20 mouse cellular contexts compared by ENCODE assay signal in the genomic region with DNA sequence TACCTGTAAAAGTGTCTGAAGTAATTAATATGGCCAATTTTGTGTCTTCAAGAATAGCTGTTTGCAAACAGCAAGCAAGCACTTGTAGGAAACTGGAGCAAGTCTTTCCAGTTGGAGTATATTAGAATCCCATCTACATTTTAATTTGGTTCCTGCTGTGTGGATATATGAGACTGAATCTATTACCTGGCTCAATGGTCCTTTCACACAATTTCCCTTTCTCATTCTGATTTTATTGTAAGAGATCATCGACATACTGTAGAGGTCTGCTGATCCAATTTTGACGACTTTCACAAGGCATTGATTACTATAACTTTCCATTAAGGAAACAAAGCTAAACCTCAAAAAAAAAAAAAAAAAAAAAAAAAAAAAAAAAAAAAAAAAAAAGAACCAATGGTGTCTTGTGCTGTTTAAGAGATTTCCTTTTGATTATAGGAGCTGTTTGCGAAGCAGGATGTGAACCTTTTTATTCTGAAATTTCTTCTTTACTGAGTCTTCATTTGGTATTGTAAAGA.
"Had no signal": no experiment of that assay in that cellular context is flagged by ENCODE, and none has a peak within 500 bp of the region (broad histone marks: within the 10 kb centered on the region; RNA-seq: fewer than 3 reads in every experiment).

No protein-coding gene starts in this region.

- DNase-seq: kidney, adult 2 months; kidney, postnatal 25 days; layer of hippocampus, adult 9-11 months; left cerebral cortex, postnatal 4 days; liver, postnatal 0 days; lung, embryonic 14.5 days; midbrain, embryonic 14.5 days; thymus, adult 18-20 months; thymus, postnatal 36 days had no signal

- H3K27me3 ChIP-seq: limb, embryonic 12.5 days; limb, embryonic 15.5 days; megakaryocyte, embryonic 14.5 days had no signal

- ATAC-seq: intestine, postnatal 0 days; liver, postnatal 0 days; lung, postnatal 0 days had no signal

- H3K4me1 ChIP-seq: limb, embryonic 12.5 days; limb, embryonic 15.5 days; megakaryocyte, embryonic 14.5 days had no signal

- H3K9ac ChIP-seq: limb, embryonic 12.5 days; limb, embryonic 15.5 days; liver, embryonic 14.5 days; liver, postnatal 0 days; lung, embryonic 14.5 days had no signal

- H3K9me3 ChIP-seq: limb, embryonic 12.5 days; limb, embryonic 15.5 days; megakaryocyte, embryonic 14.5 days had no signal

- H3K4me2 ChIP-seq: limb, embryonic 12.5 days; limb, embryonic 15.5 days; liver, embryonic 11.5 days; lung, embryonic 14.5 days; midbrain, embryonic 11.5 days had no signal

- H3K27ac ChIP-seq: kidney, postnatal 0 days; layer of hippocampus, adult 2 months; limb, embryonic 12.5 days; limb, embryonic 15.5 days; liver, embryonic 14.5 days; macrophage had no signal

- H3K36me3 ChIP-seq: limb, embryonic 12.5 days; limb, embryonic 15.5 days had no signal

- H3K4me3 ChIP-seq: layer of hippocampus, adult 2 months; limb, embryonic 12.5 days; limb, embryonic 15.5 days; megakaryocyte, embryonic 14.5 days had no signal
